Mouse (Mus musculus): ENCODE measurements around the gene Capn3. TPM values are rescaled to one million over a fixed set of nuclear protein-coding genes. Genes with fewer than 3 reads are reported as not detected.

Gene Capn3
- polyA plus RNA-seq (2017; shearing (Covaris generic)): 1.1 TPM

GRCm38 (mm10) chr2:120455719-120456118 lies at the start of gene Capn3:
Gene Capn3 (plus strand): TSS chr2:120456019.

Other genes with a start within 250 kb of the Capn3 start
- gene Pla2g4e, start 210.7 kb upstream of the Capn3 start, polyA plus RNA-seq (2017; shearing (Covaris generic)): not detected
- not detected for gene Pla2g4d, start 166.8 kb upstream of the Capn3 start, polyA plus RNA-seq (2017; shearing (Covaris generic))
- 0.16 TPM for gene Pla2g4f, start 141.9 kb upstream of the Capn3 start, polyA plus RNA-seq (2017; shearing (Covaris generic))
- 39.1 TPM for gene Vps39, start 102.9 kb upstream of the Capn3 start, polyA plus RNA-seq (2017; shearing (Covaris generic))
- gene Ganc, start 52.1 kb upstream of the Capn3 start, polyA plus RNA-seq (2017; shearing (Covaris generic)): 15.2 TPM
- gene Tmem87a, start 51.9 kb upstream of the Capn3 start, polyA plus RNA-seq (2017; shearing (Covaris generic)): 28.7 TPM
- gene Zfp106, start 107.8 kb downstream of the Capn3 start, polyA plus RNA-seq (2017; shearing (Covaris generic)): 52.4 TPM
- gene Snap23, start 111.7 kb downstream of the Capn3 start, polyA plus RNA-seq (2017; shearing (Covaris generic)): 33.2 TPM
- gene Haus2, start 153.4 kb downstream of the Capn3 start, polyA plus RNA-seq (2017; shearing (Covaris generic)): 15.1 TPM
- 17.3 TPM for gene Lrrc57, start 153.5 kb downstream of the Capn3 start, polyA plus RNA-seq (2017; shearing (Covaris generic))
- gene Stard9, start 173.1 kb downstream of the Capn3 start, polyA plus RNA-seq (2017; shearing (Covaris generic)): 0.39 TPM